ENCODE assay signal across 13 mouse cellular contexts in genomic region chr12:44044388-44045105, GRCm38 (mm10).
DNase-seq lines count a peak whose midpoint lies in the region; ATAC-seq lines count a peak whose summit lies in the region.
"Had no signal": no experiment of that assay in that cellular context is flagged by ENCODE, and none has a peak within 500 bp of the region (broad histone marks: within the 10 kb centered on the region; RNA-seq: fewer than 3 reads in every experiment).

No protein-coding gene starts in this region.

- no peak overlapping the region for H3K4me2 ChIP-seq in embryonic facial prominence, embryonic 14.5 days (ENCODE audit: low read depth, low read length)
- no peak overlapping the region for H3K4me2 ChIP-seq in hindbrain, embryonic 13.5 days
- peak overlapping the region; percentile 33; the same call in 1 of the 2 replicates for H3K4me2 ChIP-seq in hindbrain, embryonic 16.5 days (ENCODE audit: low read length)
- H3K4me2 ChIP-seq: liver, embryonic 13.5 days had no signal

- no peak overlapping the region for H3K4me3 ChIP-seq in embryonic facial prominence, embryonic 14.5 days (ENCODE audit: low read depth, low read length)
- H3K4me3 ChIP-seq in embryonic facial prominence, embryonic 10.5 days: no peak overlapping the region
- H3K4me3 ChIP-seq in hindbrain, embryonic 13.5 days: no peak overlapping the region
- no peak overlapping the region for H3K4me3 ChIP-seq in hindbrain, embryonic 10.5 days
- no peak overlapping the region for H3K4me3 ChIP-seq in hindbrain, embryonic 16.5 days (ENCODE audit: low read length)
- H3K4me3 ChIP-seq: liver, embryonic 13.5 days had no signal

- no peak overlapping the region for H3K27ac ChIP-seq in embryonic facial prominence, embryonic 14.5 days (replicated peaks; ENCODE audit: low read depth, low read length)
- H3K27ac ChIP-seq in embryonic facial prominence, embryonic 10.5 days (replicated peaks): no peak overlapping the region
- no peak overlapping the region for H3K27ac ChIP-seq in hindbrain, embryonic 13.5 days
- no peak overlapping the region for H3K27ac ChIP-seq in hindbrain, embryonic 10.5 days
- no peak overlapping the region for H3K27ac ChIP-seq in hindbrain, embryonic 16.5 days (ENCODE audit: low read depth, low read length)
- H3K27ac ChIP-seq: liver, embryonic 13.5 days had no signal

- no peaks in the 10 kb centered on the region for H3K27me3 ChIP-seq in embryonic facial prominence, embryonic 14.5 days (replicated peaks; ENCODE audit: control insufficient read depth, insufficient read depth, low read length)
- no peaks in the 10 kb centered on the region for H3K27me3 ChIP-seq in embryonic facial prominence, embryonic 10.5 days (replicated peaks; ENCODE audit: low read depth, poor library complexity, severe bottlenecking)
- no peaks in the 10 kb centered on the region for H3K27me3 ChIP-seq in hindbrain, embryonic 13.5 days
- no peaks in the 10 kb centered on the region for H3K27me3 ChIP-seq in hindbrain, embryonic 10.5 days (ENCODE audit: insufficient read depth, poor library complexity, severe bottlenecking)
- H3K27me3 ChIP-seq in hindbrain, embryonic 16.5 days (replicated peaks; ENCODE audit: control insufficient read depth, insufficient read depth, low read length): no peaks in the 10 kb centered on the region
- H3K27me3 ChIP-seq: liver, embryonic 13.5 days had no signal

- 61% methylated on average over 14 of the region's 14 CpGs for WGBS in embryonic facial prominence, embryonic 14.5 days
- WGBS in embryonic facial prominence, embryonic 10.5 days: 76% methylated on average over 14 of the region's 14 CpGs
- WGBS in hindbrain, embryonic 13.5 days: 66% methylated on average over 14 of the region's 14 CpGs
- 74% methylated on average over 14 of the region's 14 CpGs for WGBS in hindbrain, embryonic 10.5 days
- 48% methylated on average over 14 of the region's 14 CpGs for WGBS in hindbrain, embryonic 16.5 days

- ATAC-seq in embryonic facial prominence, embryonic 14.5 days (ENCODE audit: low read depth): 0 out of 2 replicates have a peak, but pooled peaks have one; percentile 37
- ATAC-seq in hindbrain, embryonic 13.5 days (ENCODE audit: low FRiP score): peak; percentile 66
- ATAC-seq in hindbrain, embryonic 16.5 days: peak; percentile 85

- H3K9me3 ChIP-seq in embryonic facial prominence, embryonic 14.5 days (ENCODE audit: control insufficient read depth, low read length): no peaks in the 10 kb centered on the region
- H3K9me3 ChIP-seq in embryonic facial prominence, embryonic 10.5 days: no peaks in the 10 kb centered on the region
- H3K9me3 ChIP-seq in hindbrain, embryonic 13.5 days: no peaks in the 10 kb centered on the region
- H3K9me3 ChIP-seq in hindbrain, embryonic 10.5 days: no peaks in the 10 kb centered on the region
- H3K9me3 ChIP-seq in hindbrain, embryonic 16.5 days (ENCODE audit: control insufficient read depth, low read length): no peaks in the 10 kb centered on the region
- H3K9me3 ChIP-seq: liver, embryonic 13.5 days had no signal

- no peaks in the 10 kb centered on the region for H3K36me3 ChIP-seq in embryonic facial prominence, embryonic 14.5 days (ENCODE audit: control insufficient read depth, insufficient read depth, low read length)
- no peaks in the 10 kb centered on the region for H3K36me3 ChIP-seq in embryonic facial prominence, embryonic 10.5 days (replicated peaks)
- H3K36me3 ChIP-seq in hindbrain, embryonic 13.5 days: no peaks in the 10 kb centered on the region
- no peaks in the 10 kb centered on the region for H3K36me3 ChIP-seq in hindbrain, embryonic 10.5 days
- H3K36me3 ChIP-seq in hindbrain, embryonic 16.5 days (ENCODE audit: control insufficient read depth, insufficient read depth, low read length): no peaks in the 10 kb centered on the region
- H3K36me3 ChIP-seq: liver, embryonic 13.5 days had no signal

- H3K9ac ChIP-seq in embryonic facial prominence, embryonic 14.5 days (ENCODE audit: low read depth, low read length): no peak overlapping the region
- H3K9ac ChIP-seq in hindbrain, embryonic 13.5 days: no peak overlapping the region
- H3K9ac ChIP-seq in hindbrain, embryonic 16.5 days (ENCODE audit: low read depth, low read length): no peak overlapping the region; the same call in 1 of the 2 replicates
- H3K9ac ChIP-seq: liver, embryonic 13.5 days had no signal

- DNase-seq in embryonic facial prominence, embryonic 14.5 days (ENCODE audit: low spot score): peak; percentile 29
- no peak for DNase-seq in embryonic facial prominence, embryonic 10.5 days (ENCODE audit: low spot score)
- no peak for DNase-seq in hindbrain, embryonic 10.5 days (ENCODE audit: low spot score)
- DNase-seq in Muller cell, postnatal 12 days (ENCODE audit: inconsistent ontology term): peak; percentile 11
- DNase-seq in embryo, embryonic 9.5 days (ENCODE audit: extremely low spot score): no peak
- no peak for DNase-seq in gastrocnemius, postnatal 4 days (ENCODE audit: low spot score in 2 of 2)
- DNase-seq: adrenal gland, adult 2 months; gastrocnemius, postnatal 25 days; kidney, adult 2 months; liver, embryonic 13.5 days; thymus, postnatal 36 days had no signal

- H3K4me1 ChIP-seq in embryonic facial prominence, embryonic 14.5 days (ENCODE audit: control insufficient read depth, insufficient read depth, low read length): no peaks in the 10 kb centered on the region
- H3K4me1 ChIP-seq in embryonic facial prominence, embryonic 10.5 days: no peaks in the 10 kb centered on the region
- 0 out of 2 replicates have a peak, but pooled peaks cover 2% of the 10 kb centered on the region for H3K4me1 ChIP-seq in hindbrain, embryonic 13.5 days (replicated peaks)
- H3K4me1 ChIP-seq in hindbrain, embryonic 10.5 days (replicated peaks): no peaks in the 10 kb centered on the region
- H3K4me1 ChIP-seq in hindbrain, embryonic 16.5 days (ENCODE audit: control insufficient read depth, insufficient read depth, low read depth, low read length): no peaks in the 10 kb centered on the region; the same call in 1 of the 2 replicates
- H3K4me1 ChIP-seq: liver, embryonic 13.5 days had no signal

Comparison
In these comparisons a context has a peak if more than half of its experiments do, and no peak if none do; other contexts are left out.
1. DNase-seq: peak in embryonic facial prominence, embryonic 14.5 days (single experiment) and Muller cell, postnatal 12 days (single experiment); none in embryonic facial prominence, embryonic 10.5 days (single experiment), hindbrain, embryonic 10.5 days (single experiment), embryo, embryonic 9.5 days (single experiment) and gastrocnemius, postnatal 4 days (0 of 2).
2. Peak in every context shown above with its lines, with median percentiles within 50 percentile points of each other: ATAC-seq.